Mouse (Mus musculus) limb, embryonic 14.5 days (tissue): Measurements from ENCODE around the gene Cnpy1. TPM values are rescaled to one million over a fixed set of nuclear protein-coding genes. Genes with fewer than 3 reads are reported as not detected.

Source experiments
- ATAC-seq: fragments of 200-750 bp; cut with Nextera tagmentation; 2 replicates; pipeline ENCODE4 v1.8.0; 2017; ENCODE audit warnings: low read depth, moderate number of reproducible peaks, moderate TSS enrichment; ENCODE audit not compliant: low FRiP score
- DNase-seq: peaks from one replicate; pipeline ENCODE4 v3.0.0-alpha.2; 2015; ENCODE audit warnings: low spot score
- H3K27ac ChIP-seq: fragments of 300-500 bp; sonication (generic); replicated peaks from 2 replicates; pipeline ENCODE4 v1.5.1; 2014; ENCODE audit warnings: low read depth, mild to moderate bottlenecking, low read length, moderate library complexity, mixed read lengths
- H3K27me3 ChIP-seq: fragments of 300-500 bp; sonication (generic); 2 replicates; pipeline ENCODE4 v1.6.1; 2014; ENCODE audit warnings: low read length, mixed read lengths; ENCODE audit not compliant: control insufficient read depth, insufficient read depth
- H3K36me3 ChIP-seq: fragments of 300-500 bp; sonication (generic); 2 replicates; pipeline ENCODE4 v1.6.1; 2014; ENCODE audit warnings: mild to moderate bottlenecking, low read length, moderate library complexity, mixed read lengths; ENCODE audit not compliant: control insufficient read depth, insufficient read depth
- H3K4me1 ChIP-seq: fragments of 300-500 bp; sonication (generic); 2 replicates; pipeline ENCODE4 v1.6.1; 2014; ENCODE audit warnings: antibody characterized with exemption, low read length, mixed read lengths; ENCODE audit not compliant: control insufficient read depth, insufficient read depth
- H3K4me2 ChIP-seq: fragments of 300-500 bp; sonication (generic); replicated peaks from 2 replicates; pipeline ENCODE4 v1.6.1; 2014; ENCODE audit warnings: low read depth, mild to moderate bottlenecking, low read length, moderate library complexity; ENCODE audit not compliant: severe bottlenecking
- H3K4me3 ChIP-seq: fragments of 300-500 bp; sonication (generic); replicated peaks from 2 replicates; pipeline ENCODE4 v1.5.1; 2014; ENCODE audit warnings: low read length
- H3K9ac ChIP-seq: fragments of 300-500 bp; sonication (generic); 2 replicates; pipeline ENCODE4 v1.6.1; 2014; ENCODE audit warnings: mild to moderate bottlenecking, low read depth, low read length, moderate library complexity; ENCODE audit not compliant: severe bottlenecking
- H3K9me3 ChIP-seq: fragments of 300-500 bp; sonication (generic); 2 replicates; pipeline ENCODE4 v1.6.1; 2016; ENCODE audit warnings: low read length; ENCODE audit not compliant: control insufficient read depth
- POLR2A ChIP-seq: fragments of 200-500 bp; IDR thresholded peaks from 2 replicates; pipeline ENCODE4 v1.8.0; 2012; ENCODE audit warnings: inconsistent platforms, mild to moderate bottlenecking, moderate library complexity, borderline replicate concordance; ENCODE audit not compliant: insufficient read depth, insufficient read length; ENCODE audit errors: extremely low read depth
- WGBS: fragments of 180-500 bp; shearing (Covaris S2); extraction: QIAGEN DNeasy Blood & Tissue Kit; methylation state at CpG from one replicate; pipeline ENCODE4 v1.1.7; 2014; 5-methylcytosine and 5-hydroxymethylcytosine counted together
- polyA plus RNA-seq, 2 experiments: library from polyadenylated mRNA; depleted of rRNA in 1 of 2; stranded (reverse) in 1 of 2; unstranded in 1 of 2; fragments of >200 nt; fragmentation: Nextera tagmentation in 1 of 2; extraction: Ambion mirVana in 1 of 2; gene quantifications; 2 replicates each; pipeline versions ENCODE4 v1.2.1 to v1.2.3; 2012 to 2014

Gene Cnpy1
- polyA plus RNA-seq, 2 experiments, result 0.26 TPM; not detected in 1

DNA sequence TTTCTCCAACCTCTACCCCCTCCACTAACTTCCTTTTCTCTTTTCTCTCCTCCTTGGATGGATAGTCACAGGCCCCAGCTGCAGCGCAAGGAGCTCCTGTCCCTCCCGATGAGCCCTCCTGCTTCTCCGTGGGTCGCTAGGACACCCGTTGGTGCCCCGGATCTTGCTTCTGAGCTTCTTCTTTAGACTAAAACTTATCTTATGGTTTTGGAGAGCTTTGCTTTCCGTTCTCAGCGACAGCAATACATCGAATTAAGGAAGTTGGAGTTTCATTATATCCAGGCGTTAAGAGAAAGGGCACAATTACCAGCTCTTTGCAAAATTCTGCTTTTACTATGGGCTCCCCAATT lies 70.1 kb downstream of the Cnpy1 start:
- whole genome bisulfite sequencing, result 3% methylated on average over 10 of the region's 10 CpGs
- ATAC-seq (no peak), DNase-seq (no peak)
- no peak overlapping the region for H3K27ac ChIP-seq
- H3K9ac ChIP-seq, result no peak overlapping the region
- H3K36me3 ChIP-seq, result no peaks in the 10 kb centered on the region
- no peaks in the 10 kb centered on the region for H3K4me1 ChIP-seq
- H3K4me3 ChIP-seq, result no peak overlapping the region
- no peak for TF ChIP-seq POLR2A
- H3K4me2 ChIP-seq, result no peak overlapping the region
- H3K9me3 ChIP-seq, result no peaks in the 10 kb centered on the region
- peaks cover 95% of the 10 kb centered on the region for H3K27me3 ChIP-seq

DNA sequence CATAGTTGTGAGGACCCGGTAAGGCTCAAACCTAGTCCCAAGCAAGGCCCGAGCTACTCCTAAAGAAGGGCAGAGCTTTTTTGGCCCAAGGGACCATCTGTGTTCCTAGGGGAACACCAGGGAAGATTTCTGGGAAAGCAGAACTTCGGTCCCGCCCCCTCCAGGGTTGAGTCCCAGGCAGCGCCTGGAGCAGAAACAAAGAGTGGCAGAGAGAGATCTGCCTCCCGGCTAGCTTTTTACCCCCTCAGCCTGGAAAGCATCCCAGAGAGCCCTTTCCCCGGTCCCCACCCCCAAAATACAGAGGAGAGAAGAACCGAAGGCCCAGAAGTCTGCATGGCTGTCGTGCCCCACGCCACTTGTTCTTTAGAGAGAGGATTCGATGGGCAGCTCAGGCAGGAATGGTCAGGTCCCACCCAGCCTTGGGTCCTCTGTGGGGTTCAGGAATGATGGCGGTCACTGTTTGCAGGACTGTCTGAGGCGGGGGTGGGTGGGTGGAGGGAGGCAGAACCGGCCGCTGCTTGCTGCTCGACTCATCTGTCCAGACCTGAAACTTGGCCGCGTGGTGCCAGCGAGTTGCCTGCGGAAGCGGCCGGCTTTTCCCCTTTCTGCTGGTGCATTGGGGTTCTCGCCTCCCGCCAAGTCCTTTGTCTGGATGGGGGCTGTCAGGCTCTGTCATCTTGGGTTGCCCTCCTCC lies 70.6 kb downstream of the Cnpy1 start:
- TF ChIP-seq POLR2A, result no peak
- H3K4me2 ChIP-seq, result no peak overlapping the region
- H3K27me3 ChIP-seq, result peaks cover 93% of the 10 kb centered on the region
- DNase-seq, result no peak
- no peaks in the 10 kb centered on the region for H3K9me3 ChIP-seq
- H3K36me3 ChIP-seq, result no peaks in the 10 kb centered on the region
- H3K4me3 ChIP-seq, result no peak overlapping the region
- no peak for ATAC-seq
- no peak overlapping the region for H3K27ac ChIP-seq
- no peak overlapping the region for H3K9ac ChIP-seq
- H3K4me1 ChIP-seq, result no peaks in the 10 kb centered on the region
- under 1% methylated on average over 24 of the region's 24 CpGs for WGBS

DNA sequence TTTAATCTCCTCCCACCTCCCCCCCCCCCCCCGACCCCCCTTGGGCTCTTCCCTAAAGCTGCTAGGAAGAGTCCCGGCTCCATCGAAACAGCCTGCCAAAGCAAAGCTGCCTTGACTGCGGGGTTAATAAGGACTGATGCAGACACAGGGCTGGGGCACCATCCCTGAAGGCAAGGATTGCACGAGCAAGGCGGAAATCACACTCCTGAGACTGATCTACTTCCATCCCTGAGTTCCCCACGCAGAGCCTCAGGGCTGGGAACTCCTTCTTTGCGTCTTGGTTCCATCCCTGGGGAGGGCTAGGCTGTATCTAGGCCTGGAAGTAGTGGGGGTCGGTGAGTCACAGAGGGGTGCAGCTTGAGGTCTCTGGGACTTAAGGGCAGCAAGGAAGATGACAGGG lies 71.5 kb downstream of the Cnpy1 start:
- no peak for ATAC-seq
- H3K36me3 ChIP-seq, result no peaks in the 10 kb centered on the region
- WGBS, result under 1% methylated on average over 9 of the region's 9 CpGs
- H3K9me3 ChIP-seq, result no peaks in the 10 kb centered on the region
- TF ChIP-seq POLR2A, result no peak
- no peak for DNase-seq
- no peak overlapping the region for H3K9ac ChIP-seq
- H3K4me1 ChIP-seq, result no peaks in the 10 kb centered on the region
- no peak overlapping the region for H3K4me2 ChIP-seq
- peaks cover 93% of the 10 kb centered on the region for H3K27me3 ChIP-seq
- no peak overlapping the region for H3K4me3 ChIP-seq
- H3K27ac ChIP-seq, result no peak overlapping the region

DNA sequence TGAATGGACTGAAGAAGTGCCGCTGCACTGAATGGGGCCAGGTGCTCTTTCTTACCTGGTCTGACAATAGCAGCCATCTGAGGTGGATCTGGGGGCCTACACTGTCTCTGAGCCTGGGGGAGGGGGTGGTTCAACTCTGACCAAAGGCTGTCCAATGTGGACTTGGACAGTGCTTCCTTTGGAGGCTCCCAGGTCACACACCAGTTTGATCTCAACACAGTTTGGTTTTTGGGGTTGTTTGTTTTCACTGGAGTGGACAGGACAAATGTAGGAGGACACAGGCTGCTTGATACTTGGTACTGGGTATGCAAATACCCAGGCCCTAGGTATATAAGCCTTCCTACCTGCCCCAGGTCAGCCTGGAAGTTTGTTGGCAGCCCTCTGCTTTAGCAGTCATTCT lies 71.9 kb downstream of the Cnpy1 start:
- H3K27ac ChIP-seq, result no peak overlapping the region
- ATAC-seq (no peak), DNase-seq (no peak)
- H3K9ac ChIP-seq, result no peak overlapping the region
- no peak for TF ChIP-seq POLR2A
- peaks cover 93% of the 10 kb centered on the region for H3K27me3 ChIP-seq
- no peak overlapping the region for H3K4me2 ChIP-seq
- 11% methylated on average over 1 of the region's 1 CpGs for WGBS
- H3K4me1 ChIP-seq, result no peaks in the 10 kb centered on the region
- H3K36me3 ChIP-seq, result no peaks in the 10 kb centered on the region
- no peak overlapping the region for H3K4me3 ChIP-seq
- H3K9me3 ChIP-seq, result no peaks in the 10 kb centered on the region

DNA sequence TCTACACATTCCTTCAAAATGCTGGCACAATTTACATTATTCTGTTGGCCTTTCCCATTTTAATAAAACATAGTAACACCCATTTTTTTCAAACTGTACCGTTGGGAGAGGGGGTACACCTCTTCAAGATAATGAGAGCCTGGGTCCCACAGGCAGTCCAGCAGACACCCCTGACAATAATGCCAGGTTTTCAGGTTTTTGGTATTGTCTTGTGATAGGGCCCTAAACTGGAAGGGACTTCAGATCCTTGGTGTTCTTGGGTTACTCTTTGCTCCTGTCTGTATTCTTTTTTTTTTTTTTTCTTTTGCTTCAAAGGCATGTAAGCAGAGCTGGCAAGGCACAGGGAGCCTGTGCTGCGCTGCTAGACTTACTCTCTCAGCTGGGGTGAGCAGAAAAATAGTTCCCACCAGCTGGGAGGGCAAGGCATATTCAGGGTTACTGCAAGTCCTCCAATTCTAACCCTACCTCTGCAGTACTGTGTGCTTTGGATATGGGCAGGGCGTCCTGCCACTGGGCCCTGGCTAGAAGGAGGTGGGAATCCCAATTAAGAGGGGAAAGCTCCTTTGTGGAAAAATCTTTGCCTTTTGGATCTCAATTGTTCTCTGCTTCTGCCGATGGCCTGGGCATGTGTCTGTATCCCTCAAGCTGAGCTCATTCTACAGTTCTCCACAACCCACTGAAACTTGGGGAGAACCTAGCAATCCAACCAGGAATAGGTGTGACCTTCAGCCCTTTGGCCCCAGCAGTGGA lies 72.5 kb downstream of the Cnpy1 start:
- peaks cover 93% of the 10 kb centered on the region for H3K27me3 ChIP-seq
- H3K4me3 ChIP-seq, result no peak overlapping the region
- no peaks in the 10 kb centered on the region for H3K4me1 ChIP-seq
- TF ChIP-seq POLR2A, result no peak
- no peak overlapping the region for H3K4me2 ChIP-seq
- H3K36me3 ChIP-seq, result no peaks in the 10 kb centered on the region
- no peak overlapping the region for H3K27ac ChIP-seq
- H3K9ac ChIP-seq, result no peak overlapping the region
- DNase-seq (no peak), ATAC-seq (no peak)
- no peaks in the 10 kb centered on the region for H3K9me3 ChIP-seq
- WGBS, result 2% methylated on average over 4 of the region's 4 CpGs
